Mouse (Mus musculus) layer of hippocampus, postnatal 25 days (tissue): ENCODE measurements around the gene Gm49368. TPM values are rescaled to one million over a fixed set of nuclear protein-coding genes. Genes with fewer than 3 reads are reported as not detected.
"Not testable (repeated sequence)": the region's sequence is repeated elsewhere in the genome, so short reads cannot be mapped to it uniquely, and the experiment has no call there.

Experiments
- DNase-seq, 2 experiments: peaks; one replicate each; pipeline ENCODE4 v3.0.0; 2022; ENCODE audit warnings: mixed read lengths in 2 of 2, low spot score in 1 of 2; ENCODE audit errors: extremely low spot score in 1 of 2
- total RNA-seq, 2 experiments: library from RNA; stranded (reverse); gene quantifications; 2 replicates each; pipeline ENCODE4 v1.2.3; 2021

The Gm49368 gene
- total RNA-seq, 2 experiments from 2014 or later = not detected

DNA sequence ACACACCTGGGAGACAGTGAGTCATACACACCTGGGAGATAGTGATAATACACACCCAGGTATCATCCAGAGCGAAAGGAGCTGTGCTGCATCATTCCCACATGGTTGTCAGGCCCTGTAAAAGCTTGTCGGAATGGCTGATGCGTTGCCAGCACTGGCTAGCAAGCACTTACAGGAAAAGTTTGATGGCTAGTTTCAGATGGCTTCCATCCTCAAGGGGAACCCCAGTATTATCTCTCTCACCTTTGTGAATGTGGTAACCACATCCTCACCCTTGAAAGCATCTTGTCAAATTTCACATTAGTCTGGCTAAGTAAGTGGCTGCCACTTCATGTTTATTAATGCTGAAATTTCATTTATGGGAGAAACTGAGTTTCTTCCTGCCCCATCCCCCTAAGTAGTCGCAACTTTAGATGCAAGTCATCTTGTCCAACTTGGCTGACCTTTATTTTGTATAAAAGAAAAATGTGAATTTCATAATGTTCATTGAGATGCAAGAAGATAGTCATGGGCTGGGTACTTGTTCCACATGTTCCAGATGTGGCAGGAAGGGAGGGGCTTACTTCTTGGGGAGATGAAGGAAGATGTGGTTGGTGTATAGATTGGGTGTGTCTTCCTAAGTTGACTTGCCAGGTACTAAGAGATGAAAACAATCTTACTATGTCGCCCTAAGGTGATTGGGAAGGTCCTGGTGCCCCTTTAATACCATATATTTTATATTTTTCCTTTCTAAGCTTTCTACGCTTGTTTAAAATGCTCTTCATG, 57.4 kb downstream of the Gm49368 start:
- DNase-seq = no peak

DNA sequence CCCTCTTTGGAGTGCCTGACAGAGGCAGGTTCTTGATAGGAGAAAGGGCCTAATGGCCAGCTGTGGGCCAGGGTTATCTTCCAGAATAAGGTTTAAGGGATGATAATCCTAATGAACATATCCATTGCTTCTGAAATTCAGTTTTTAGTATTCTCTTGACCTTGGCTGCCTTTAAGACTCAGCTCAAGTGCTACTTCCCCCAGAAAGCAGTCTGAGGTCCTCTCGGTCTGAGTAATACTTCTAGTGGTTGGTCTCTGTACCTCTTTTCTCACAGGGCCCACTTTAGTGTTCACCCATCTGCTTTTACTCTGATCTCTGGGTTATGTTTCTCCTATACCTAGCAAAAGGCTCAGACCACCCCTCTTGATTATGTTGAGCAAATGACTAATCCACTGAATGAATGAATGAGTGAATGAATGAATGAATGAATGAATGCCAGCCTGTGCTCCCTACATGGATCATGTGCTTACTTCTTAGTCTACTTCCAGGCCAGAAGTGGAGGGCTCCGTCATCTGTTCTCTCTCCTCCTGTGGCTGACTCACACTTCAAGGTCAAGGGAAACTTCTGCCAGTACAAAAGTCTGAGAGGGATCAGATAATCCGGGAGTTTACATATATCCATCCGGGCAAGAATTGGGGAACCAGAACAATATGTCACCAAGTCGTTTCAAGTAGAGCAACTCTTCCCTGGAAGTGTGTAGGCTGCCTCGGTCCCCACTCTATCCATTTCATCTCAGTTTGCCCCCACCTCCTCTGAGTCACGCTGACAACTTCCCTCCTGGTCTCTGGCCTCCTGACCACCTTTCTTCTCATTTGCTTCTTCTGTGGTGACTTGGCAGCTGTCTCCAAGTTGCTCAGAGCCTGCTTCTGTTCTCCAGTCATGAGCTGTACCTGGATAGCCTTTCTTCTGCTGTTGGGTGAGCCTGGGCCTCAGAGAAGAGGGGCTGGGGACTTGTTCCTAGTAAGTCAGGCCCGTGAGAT, 66.5 kb downstream of the Gm49368 start, which contains the start of gene Itgax:
Itgax (plus strand) TSS at position 807 of the 980 bp plus-strand sequence.
- DNase-seq = no peak

DNA sequence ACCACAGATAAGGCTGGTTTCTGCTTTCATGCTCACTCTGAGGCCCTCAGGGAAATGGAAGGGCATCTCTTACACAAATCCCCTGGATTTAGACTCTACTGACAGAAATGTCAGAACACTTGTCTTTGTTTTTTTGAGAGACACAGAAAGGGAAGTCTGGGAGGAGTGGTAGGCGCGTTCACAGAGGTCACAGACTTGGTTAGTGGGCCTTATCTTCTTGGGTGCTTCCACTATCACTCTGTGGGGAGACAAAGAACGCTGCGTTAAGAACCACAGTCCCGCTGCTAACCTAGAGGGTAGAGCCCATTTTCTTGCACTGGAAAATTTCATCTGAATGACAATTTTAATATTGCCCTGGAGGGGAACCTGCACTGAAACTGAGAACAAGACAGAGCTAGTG, 69.7 kb downstream of the Gm49368 start:
- DNase-seq = no peak

DNA sequence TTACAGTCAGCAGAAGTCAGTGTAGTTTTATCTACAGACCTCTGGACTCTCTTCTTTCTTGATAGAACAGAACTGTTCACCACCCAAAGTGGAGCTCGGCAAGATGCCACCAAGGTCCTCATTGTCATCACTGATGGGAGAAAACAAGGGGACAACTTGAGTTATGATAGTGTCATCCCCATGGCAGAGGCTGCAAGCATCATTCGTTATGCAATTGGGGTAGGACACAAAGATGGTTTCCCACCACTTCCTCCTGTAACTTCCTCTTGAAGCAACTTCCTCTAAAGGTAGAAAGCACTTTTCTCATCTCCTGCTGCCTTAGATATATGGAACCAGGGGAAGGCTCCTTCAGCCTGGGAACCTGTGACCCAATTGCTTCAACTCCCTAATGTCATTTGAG, 71.1 kb downstream of the Gm49368 start:
- DNase-seq = no peak

DNA sequence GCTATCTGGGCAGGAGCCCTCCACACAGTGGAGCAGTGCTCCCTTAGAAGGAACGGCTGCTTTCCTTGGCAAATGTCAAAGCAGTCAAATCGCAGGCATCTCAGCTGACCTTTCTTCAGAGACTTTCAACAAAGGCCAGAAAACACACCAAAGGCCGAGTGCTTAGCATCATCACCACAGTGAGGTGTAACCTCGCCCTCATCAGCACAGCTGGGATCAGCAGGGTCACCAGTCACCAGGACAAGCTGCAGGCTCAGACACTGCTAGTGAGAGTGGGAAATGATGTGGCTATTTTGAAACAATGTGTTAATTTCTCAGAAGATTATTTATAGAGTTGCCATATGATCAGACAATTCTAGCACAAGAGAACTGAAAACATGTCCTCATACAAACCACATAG, 74.4 kb downstream of the Gm49368 start:
- DNase-seq = no peak

DNA sequence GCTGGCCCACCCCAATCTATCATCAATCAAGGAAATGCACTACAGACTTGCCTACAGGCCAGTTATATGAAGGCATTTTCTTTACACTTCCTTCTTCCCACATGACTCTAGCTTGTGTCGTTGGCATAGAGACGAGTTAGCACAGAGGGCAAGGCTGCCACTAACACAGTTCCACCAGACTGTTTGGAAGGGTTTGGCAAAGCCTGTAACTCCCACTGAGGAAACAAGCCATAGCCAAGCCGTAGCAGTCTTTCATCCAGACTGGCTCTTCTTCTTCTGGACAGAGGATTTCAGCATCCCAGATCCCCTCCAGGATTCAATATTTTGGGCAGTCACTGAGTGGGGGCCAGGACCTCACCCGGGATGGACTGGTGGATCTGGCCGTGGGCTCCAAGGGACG, 77.1 kb downstream of the Gm49368 start:
- DNase-seq = no peak

DNA sequence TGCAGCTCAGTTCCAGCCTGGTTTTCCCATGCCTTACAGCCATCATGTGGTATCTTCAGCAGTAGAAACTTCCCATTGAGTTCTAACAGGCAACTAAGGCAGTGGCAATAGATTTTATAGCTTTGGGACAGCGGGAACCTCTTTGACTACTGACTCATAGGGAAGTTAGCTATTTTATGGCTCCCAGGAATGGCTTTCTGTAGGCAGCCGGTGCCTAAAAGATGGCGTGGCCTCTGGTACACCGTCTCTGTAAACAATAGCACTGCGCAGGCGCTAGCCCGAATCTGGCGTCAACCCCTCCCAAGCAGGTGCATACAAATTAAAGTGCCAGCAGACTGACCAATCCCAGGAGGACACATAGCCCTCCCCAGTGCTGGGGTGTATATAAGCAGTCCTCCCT, 88.5 kb downstream of the Gm49368 start:
- no peak for DNase-seq

DNA sequence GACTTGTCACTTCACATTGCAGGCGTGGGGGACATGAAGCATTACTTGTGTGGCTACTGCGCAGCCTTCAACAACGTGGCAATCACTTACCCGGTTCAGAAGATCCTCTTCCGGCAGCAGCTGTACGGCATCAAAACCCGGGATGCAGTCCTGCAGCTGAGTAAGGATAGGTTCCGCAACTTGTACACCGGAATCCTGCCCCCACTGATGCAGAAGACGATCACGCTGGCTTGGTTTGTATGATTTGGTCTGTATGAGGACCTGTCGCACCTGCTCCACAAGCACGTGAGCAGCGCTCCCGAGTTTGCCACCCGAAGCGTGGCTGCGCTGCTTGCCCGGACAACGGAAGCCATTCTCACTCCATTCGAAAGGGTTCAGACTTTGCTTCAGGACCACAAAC, 91.6 kb downstream of the Gm49368 start, which contains the start of gene Itgad:
Itgad (plus strand) TSS at position 301 of the 400 bp plus-strand sequence.
- no peak for DNase-seq

DNA sequence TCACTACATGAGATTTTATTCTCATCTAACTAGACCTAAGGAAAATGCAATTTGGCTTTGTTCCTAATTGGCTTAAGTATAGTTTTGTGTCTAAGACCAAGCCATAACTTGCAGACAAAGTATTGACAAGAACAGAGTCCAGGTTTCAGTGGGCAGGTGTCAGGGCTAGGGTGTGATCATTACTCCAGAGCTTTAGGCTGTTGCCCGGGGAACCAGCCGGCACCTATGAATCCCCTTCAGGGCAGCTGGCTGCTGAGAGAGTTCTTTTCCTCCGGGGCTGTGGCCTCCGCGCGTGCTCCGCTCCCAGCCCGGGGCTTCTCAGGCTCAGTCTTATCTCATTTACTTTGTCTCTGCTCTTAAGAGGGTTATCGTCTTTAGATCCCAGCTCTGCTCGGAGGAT, 92.4 kb downstream of the Gm49368 start:
- DNase-seq = no peak

DNA sequence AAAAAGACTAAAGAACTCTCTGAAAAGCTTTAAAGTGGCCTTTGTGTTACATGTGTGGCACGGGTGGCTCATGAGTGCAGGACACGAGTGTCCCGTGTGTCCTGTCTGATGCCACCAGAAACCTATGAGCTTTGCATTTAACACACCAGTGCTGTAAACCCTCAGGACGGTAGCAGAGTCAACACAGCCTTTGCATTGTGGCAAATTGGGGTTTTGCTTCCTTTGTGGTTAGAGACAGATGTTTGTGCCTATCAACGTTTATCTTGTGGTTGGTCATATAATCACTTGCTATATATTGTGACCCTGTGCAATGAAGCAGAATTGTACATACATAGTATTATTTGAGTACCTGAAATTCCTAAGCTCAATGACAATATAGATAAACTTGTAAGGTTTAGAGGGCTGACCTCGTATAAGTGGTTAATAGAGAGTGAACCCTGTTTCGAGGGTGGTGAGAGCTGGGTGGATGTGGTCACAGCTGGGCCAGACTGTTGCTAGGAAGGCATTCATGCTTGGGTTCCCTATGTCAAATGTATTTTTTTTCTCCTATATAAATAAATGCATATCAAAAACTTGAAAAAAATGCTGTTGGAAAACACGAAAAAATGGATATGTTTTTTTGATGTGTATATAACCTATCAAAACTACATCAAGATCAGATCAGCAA, 96.3 kb downstream of the Gm49368 start:
- not testable (repeated sequence) for DNase-seq

DNA sequence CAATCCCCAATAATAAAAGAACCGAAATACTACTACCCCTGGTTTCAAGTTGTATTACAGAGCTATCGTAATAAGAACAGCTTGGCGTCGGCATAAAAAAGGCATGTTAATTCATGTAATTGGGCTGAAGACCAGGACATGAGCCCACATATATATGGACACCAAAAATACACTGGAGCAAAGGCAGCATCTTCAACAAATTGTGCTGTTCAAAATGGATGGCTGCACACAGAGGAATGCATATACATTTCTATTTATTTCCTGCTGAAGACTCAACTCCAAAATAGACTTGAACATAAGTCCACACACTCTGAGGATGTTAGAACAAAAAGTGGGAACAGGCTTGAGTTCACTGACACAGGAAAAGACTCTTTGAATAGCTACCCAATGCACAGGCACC, 101.5 kb downstream of the Gm49368 start:
- DNase-seq = no peak

DNA sequence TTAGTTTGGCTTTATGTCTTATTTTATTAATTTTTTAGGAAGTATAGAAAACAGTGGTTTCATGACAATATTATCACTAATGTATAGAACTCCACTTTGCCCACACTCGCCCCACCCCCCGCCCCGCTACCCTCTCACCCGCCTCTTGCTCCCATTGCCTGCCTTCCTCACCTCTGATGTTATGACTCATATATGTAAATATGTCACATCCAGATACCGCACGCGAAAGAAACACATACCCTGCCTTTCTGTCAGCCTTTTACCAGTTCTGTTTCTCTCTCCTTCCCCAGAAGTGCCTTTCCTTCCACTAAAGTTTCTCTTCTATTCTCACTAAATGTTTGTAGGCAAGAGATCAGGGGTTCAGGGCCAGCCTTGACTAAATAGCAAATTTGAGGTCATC, 103.9 kb downstream of the Gm49368 start:
- DNase-seq = no peak

DNA sequence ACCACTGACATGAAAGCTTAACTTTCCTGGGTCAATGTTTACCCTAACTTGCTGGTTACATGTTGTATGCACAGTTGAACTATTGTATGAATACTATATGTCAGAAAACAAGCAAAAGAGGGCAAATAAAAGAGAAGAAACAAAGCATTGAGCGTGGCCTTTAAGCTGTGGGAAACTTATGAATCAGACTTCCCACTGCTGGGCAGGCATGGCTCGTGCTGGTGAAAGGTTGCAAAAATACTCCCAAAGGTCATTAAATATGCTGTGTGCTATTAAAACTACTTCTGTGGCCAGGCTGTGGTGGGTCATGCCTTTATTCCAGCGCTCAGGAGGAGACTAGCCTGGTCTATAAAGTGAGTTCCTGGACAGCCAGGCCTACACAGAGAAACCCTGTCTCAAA, 107.5 kb downstream of the Gm49368 start:
- no peak for DNase-seq

Other genes with a start within 250 kb of the Gm49368 start
- 10 to 100 TPM; 59.9 to 62.5 TPM for gene Stx4a, start 238.4 kb upstream of the Gm49368 start, total RNA-seq
- gene Stx1b, start 238.1 kb upstream of the Gm49368 start, total RNA-seq = 100 to 1,000 TPM; 329 to 362 TPM
- 10 to 100 TPM; 30.8 to 31.3 TPM for gene Zfp646, start 186.5 kb upstream of the Gm49368 start, total RNA-seq
- 10 to 100 TPM; 20.4 to 25.8 TPM for gene Zfp668, start 185.9 kb upstream of the Gm49368 start, total RNA-seq
- gene Prss53, start 171.7 kb upstream of the Gm49368 start, total RNA-seq = 1 to 10 TPM; 1.9 to 2.6 TPM
- not detected for gene Gm21974, start 167.2 kb upstream of the Gm49368 start, total RNA-seq
- 10 to 100 TPM; 21.6 to 30.4 TPM for gene Vkorc1, start 167.1 kb upstream of the Gm49368 start, total RNA-seq
- 10 to 100 TPM; 41.4 to 51.6 TPM for gene Bckdk, start 158.6 kb upstream of the Gm49368 start, total RNA-seq
- gene Kat8, start 150.2 kb upstream of the Gm49368 start, total RNA-seq = 10 to 100 TPM; 27.8 to 33.9 TPM
- under 1 TPM; 0.35 to 0.52 TPM for gene Prss8, start 132.6 kb upstream of the Gm49368 start, total RNA-seq
- 10 to 100 TPM; 10.6 to 13.5 TPM for gene Prss36, start 116.0 kb upstream of the Gm49368 start, total RNA-seq
- gene Fus, start 95.2 kb upstream of the Gm49368 start, total RNA-seq = 100 to 1,000 TPM; 270 to 376 TPM
- gene Pycard, start 68.8 kb upstream of the Gm49368 start, total RNA-seq = 1 to 10 TPM; 1.4 to 3.4 TPM
- under 1 TPM; 0.21 to 0.25 TPM for gene Trim72, start 58.7 kb upstream of the Gm49368 start, total RNA-seq
- gene Itgam, start within 50 bp of the Gm49368 start, total RNA-seq = 10 to 100 TPM; 13.1 to 13.9 TPM
- gene Itgax, start 66.9 kb downstream of the Gm49368 start, total RNA-seq = under 1 TPM; 0.09 to 0.20 TPM
- 1 to 10 TPM in 1 of 2 experiments, under 1 TPM in 1; 0.79 to 1.5 TPM for gene Itgad, start 91.7 kb downstream of the Gm49368 start, total RNA-seq
- gene Cox6a2, start 143.7 kb downstream of the Gm49368 start, total RNA-seq = 1 to 10 TPM; 2.7 to 4.4 TPM
- gene Armc5, start 174.7 kb downstream of the Gm49368 start, total RNA-seq = 10 to 100 TPM; 12.4 to 13.2 TPM
- 1 to 10 TPM; 3.6 to 3.9 TPM for gene 9130023H24Rik, start 175.3 kb downstream of the Gm49368 start, total RNA-seq
- gene Tgfb1i1, start 184.1 kb downstream of the Gm49368 start, total RNA-seq = 10 to 100 TPM; 16.3 to 20.4 TPM
- not detected for gene Slc5a2, start 203.0 kb downstream of the Gm49368 start, total RNA-seq
- gene BC017158, start 235.5 kb downstream of the Gm49368 start, total RNA-seq = 10 to 100 TPM; 24.1 to 24.6 TPM